Mouse (Mus musculus) neural tube, embryonic 14.5 days (tissue): Measurements from ENCODE around the gene Tbx20. TPM values are rescaled to one million over a fixed set of nuclear protein-coding genes. Genes with fewer than 3 reads are reported as not detected.

Source experiments
- ATAC-seq: fragments of 200-750 bp; cut with Nextera tagmentation; 2 replicates; pipeline ENCODE4 v1.8.0; 2017; ENCODE audit warnings: low read depth, mild to moderate bottlenecking, moderate TSS enrichment, moderate library complexity
- H3K27ac ChIP-seq: fragments of 300-500 bp; sonication (generic); 2 replicates; pipeline ENCODE4 v1.5.1; 2014; ENCODE audit warnings: low read depth, mild to moderate bottlenecking, control low read depth, low read length, moderate library complexity, mixed read lengths
- H3K27me3 ChIP-seq: fragments of 300-500 bp; sonication (generic); 2 replicates; pipeline ENCODE4 v1.6.1; 2014; ENCODE audit warnings: low read length; ENCODE audit not compliant: control insufficient read depth, insufficient read depth
- H3K36me3 ChIP-seq: fragments of 300-500 bp; sonication (generic); 2 replicates; pipeline ENCODE4 v1.6.1; 2014; ENCODE audit warnings: low read length, mixed read lengths; ENCODE audit not compliant: control insufficient read depth, insufficient read depth
- H3K4me1 ChIP-seq: fragments of 300-500 bp; sonication (generic); 2 replicates; pipeline ENCODE4 v1.6.1; 2014; ENCODE audit warnings: low read length; ENCODE audit not compliant: control insufficient read depth, insufficient read depth
- H3K4me2 ChIP-seq: fragments of 300-500 bp; sonication (generic); 2 replicates; pipeline ENCODE4 v1.6.1; 2014; ENCODE audit warnings: mild to moderate bottlenecking, low read depth, low read length, control low read depth
- H3K4me3 ChIP-seq: fragments of 300-500 bp; sonication (generic); 2 replicates; pipeline ENCODE4 v1.5.1; 2014; ENCODE audit warnings: low read depth, low read length, control low read depth, mixed read lengths
- H3K9ac ChIP-seq: fragments of 300-500 bp; sonication (generic); replicated peaks from 2 replicates; pipeline ENCODE4 v1.6.1; 2014; ENCODE audit warnings: low read depth, mild to moderate bottlenecking, control low read depth, low read length, mixed read lengths
- H3K9me3 ChIP-seq: fragments of 300-500 bp; sonication (generic); 2 replicates; pipeline ENCODE4 v1.6.1; 2016; ENCODE audit warnings: low read length; ENCODE audit not compliant: control insufficient read depth
- whole genome bisulfite sequencing: fragments of 180-500 bp; shearing (Covaris S2); extraction: QIAGEN DNeasy Blood & Tissue Kit; methylation state at CpG from one replicate; pipeline ENCODE4 v1.1.7; 2014; 5-methylcytosine and 5-hydroxymethylcytosine counted together
- polyA plus RNA-seq: library from polyadenylated mRNA; unstranded; fragments of >200 nt; fragmentation: Nextera tagmentation; extraction: Ambion mirVana; gene quantifications from 2 replicates; pipeline ENCODE4 v1.2.1, GENCODE M21; 2014

Gene Tbx20
- polyA plus RNA-seq, 1 experiment from 2014 or later = 0.35 TPM

GRCm38 (mm10) chr9:24696405-24696778 is 77.7 kb downstream of the Tbx20 start:
- peak overlapping the region; percentile 38 for H3K4me3 ChIP-seq
- peak overlapping the region; percentile 73 for H3K4me2 ChIP-seq
- H3K9me3 ChIP-seq = no peaks in the 10 kb centered on the region
- H3K27ac ChIP-seq = no peak overlapping the region
- 0 out of 2 replicates have a peak overlapping the region, but pooled peaks have one; percentile 41 for H3K9ac ChIP-seq
- ATAC-seq = no peak; the same call in 1 of the 2 replicates
- no peaks in the 10 kb centered on the region for H3K4me1 ChIP-seq
- WGBS = 22% methylated on average over 9 of the region's 9 CpGs
- no peaks in the 10 kb centered on the region for H3K36me3 ChIP-seq
- no peaks in the 10 kb centered on the region for H3K27me3 ChIP-seq

DNA sequence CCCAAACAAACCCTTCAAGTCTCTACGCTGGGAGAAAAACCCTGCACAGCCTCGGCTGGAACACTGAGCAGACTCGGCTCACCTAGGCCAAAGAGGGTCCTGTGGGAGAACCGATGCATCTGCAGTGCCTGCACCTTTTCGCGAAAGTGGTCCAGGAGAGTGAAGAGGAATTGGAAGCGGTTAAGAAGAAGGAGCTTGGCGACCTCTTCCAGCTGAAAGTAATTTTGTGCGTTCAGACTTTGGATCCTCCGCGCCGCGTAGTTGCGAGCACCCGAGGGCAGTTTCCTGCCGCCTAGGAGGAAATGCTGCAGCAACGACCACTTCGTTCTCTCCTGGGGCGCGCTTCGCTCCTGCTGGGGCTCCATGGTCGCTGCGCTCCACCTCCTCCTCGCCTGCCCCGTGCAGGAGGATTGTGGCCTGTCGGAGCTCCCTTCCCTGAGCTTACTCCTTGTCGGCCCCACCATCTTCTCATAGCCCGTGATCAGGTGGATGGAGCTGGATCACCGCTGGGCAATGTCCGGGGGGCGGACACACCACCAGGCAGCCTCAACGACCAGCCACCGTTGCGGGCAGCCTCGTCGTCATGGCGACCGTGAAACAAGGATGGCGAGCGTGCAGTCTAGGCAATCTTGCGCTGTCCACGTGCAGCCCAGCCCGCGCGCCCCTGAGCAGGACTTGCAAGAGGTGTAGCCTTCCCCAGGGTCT is 78.3 kb downstream of the Tbx20 start, which contains the start of gene Dpy19l2:
Dpy19l2 (minus strand) TSS at position 594 of the 705 bp plus-strand sequence.
- ATAC-seq = peak; percentile 97

More for the DNA sequence above, 78.3 kb downstream of the Tbx20 start, which contains the start of gene Dpy19l2:
- Histone ChIP-seq H3K9ac (peak within 1 kb of the TSS; percentile 41; the same call in 1 of the 2 replicates), H3K36me3 (no peaks in the 10 kb centered on the region), H3K27me3 (no peaks in the 10 kb centered on the region), H3K4me1 (no peaks in the 10 kb centered on the region), H3K27ac (no peak within 1 kb of the TSS), H3K4me2 (peak within 1 kb of the TSS; percentile 73), H3K9me3 (no peaks in the 10 kb centered on the region), H3K4me3 (peak within 1 kb of the TSS; percentile 38)
- WGBS = under 1% methylated on average over 45 of the region's 45 CpGs

Other genes starting within 250 kb of the Tbx20 start
- gene Cypt4, start 149.1 kb downstream of the Tbx20 start, polyA plus RNA-seq = not detected in 2 replicates
- gene Dpy19l2, start 78.0 kb downstream of the Tbx20 start, polyA plus RNA-seq = 0.32 TPM in 2 replicates